In the genomic region with DNA sequence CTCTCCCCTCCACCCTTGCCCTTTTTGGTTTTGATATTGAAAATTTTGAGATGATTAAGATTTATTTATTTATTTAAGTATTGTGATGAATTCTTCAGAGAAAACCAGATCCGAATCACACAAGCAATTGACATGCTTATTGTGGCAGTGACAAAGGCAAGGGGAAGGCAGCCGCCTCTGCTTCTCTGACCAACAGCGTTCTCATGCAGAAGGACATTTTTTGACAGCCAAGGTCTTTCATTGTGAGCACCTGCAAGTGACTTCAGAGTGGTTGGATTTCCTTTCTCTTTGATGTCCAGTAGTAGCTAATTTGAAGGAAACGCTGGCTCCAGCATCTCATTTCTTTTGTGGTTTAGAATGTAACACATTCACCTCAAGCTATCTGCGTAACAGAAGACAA, we compare ENCODE assay signal across 28 mouse cellular contexts.
DNase-seq lines count a peak whose midpoint lies in the region; ATAC-seq and TF ChIP-seq lines count a peak whose summit lies in the region.
"Had no signal": no experiment of that assay in that cellular context is flagged by ENCODE, and none has a peak within 500 bp of the region (broad histone marks: within the 10 kb centered on the region; RNA-seq: fewer than 3 reads in every experiment).

No protein-coding gene starts in this region.

- no peaks in the 10 kb centered on the region for H3K4me1 ChIP-seq in hindbrain, embryonic 11.5 days (replicated peaks; ENCODE audit: control insufficient read depth, insufficient read depth, low read length)
- H3K4me1 ChIP-seq in hindbrain, embryonic 14.5 days (replicated peaks; ENCODE audit: control insufficient read depth, insufficient read depth, low read length), result no peaks in the 10 kb centered on the region
- H3K4me1 ChIP-seq in midbrain, embryonic 12.5 days, result peaks cover 7% of the 10 kb centered on the region; the same call in 1 of the 2 replicates
- H3K4me1 ChIP-seq in midbrain, postnatal 0 days (ENCODE audit: insufficient read depth, low read length), result no peaks in the 10 kb centered on the region
- no peaks in the 10 kb centered on the region for H3K4me1 ChIP-seq in heart, embryonic 11.5 days (ENCODE audit: control insufficient read depth, insufficient read depth, low read length)
- H3K4me1 ChIP-seq: embryonic facial prominence, embryonic 12.5 days; embryonic facial prominence, embryonic 15.5 days; heart, embryonic 12.5 days; heart, embryonic 15.5 days; intestine, embryonic 15.5 days had no signal

- TF ChIP-seq POLR2A in brain, embryonic 14.5 days (IDR thresholded peaks at IDR 0.05; ENCODE audit: borderline replicate concordance, extremely low read depth, insufficient read depth, insufficient read length, poor library complexity, severe bottlenecking), result no peak

- H3K36me3 ChIP-seq in hindbrain, embryonic 11.5 days (ENCODE audit: control insufficient read depth, insufficient read depth, low read length), result no peaks in the 10 kb centered on the region
- H3K36me3 ChIP-seq in hindbrain, embryonic 14.5 days (replicated peaks; ENCODE audit: control insufficient read depth, insufficient read depth), result no peaks in the 10 kb centered on the region
- H3K36me3 ChIP-seq in midbrain, embryonic 12.5 days, result no peaks in the 10 kb centered on the region
- no peaks in the 10 kb centered on the region for H3K36me3 ChIP-seq in midbrain, postnatal 0 days (ENCODE audit: insufficient read depth, low read length)
- H3K36me3 ChIP-seq in heart, embryonic 11.5 days (ENCODE audit: control insufficient read depth, insufficient read depth, low read length), result no peaks in the 10 kb centered on the region
- H3K36me3 ChIP-seq: embryonic facial prominence, embryonic 12.5 days; embryonic facial prominence, embryonic 15.5 days; heart, embryonic 12.5 days; heart, embryonic 15.5 days; hindbrain, embryonic 13.5 days; intestine, embryonic 15.5 days had no signal

- no peak for TF ChIP-seq CTCF in midbrain, postnatal 0 days (IDR thresholded peaks at IDR 0.05)
- no peak for TF ChIP-seq CTCF in brain, embryonic 14.5 days (IDR thresholded peaks at IDR 0.05; ENCODE audit: borderline replicate concordance, extremely low read depth, insufficient read depth, insufficient read length)

- no peak overlapping the region for H3K9ac ChIP-seq in hindbrain, embryonic 11.5 days (ENCODE audit: low read depth, low read length)
- no peak overlapping the region for H3K9ac ChIP-seq in hindbrain, embryonic 14.5 days
- H3K9ac ChIP-seq in midbrain, embryonic 12.5 days (replicated peaks), result no peak overlapping the region
- no peak overlapping the region for H3K9ac ChIP-seq in midbrain, postnatal 0 days (replicated peaks; ENCODE audit: low read length, poor library complexity, severe bottlenecking)
- H3K9ac ChIP-seq in heart, embryonic 11.5 days (ENCODE audit: low read depth, low read length), result no peak overlapping the region
- H3K9ac ChIP-seq: embryonic facial prominence, embryonic 12.5 days; embryonic facial prominence, embryonic 15.5 days; forebrain, postnatal 0 days; heart, embryonic 12.5 days; heart, embryonic 15.5 days; hindbrain, embryonic 13.5 days; intestine, embryonic 15.5 days had no signal

- no peak overlapping the region for H3K4me2 ChIP-seq in hindbrain, embryonic 11.5 days (replicated peaks; ENCODE audit: low read depth, low read length)
- no peak overlapping the region for H3K4me2 ChIP-seq in hindbrain, embryonic 14.5 days (replicated peaks)
- no peak overlapping the region for H3K4me2 ChIP-seq in midbrain, embryonic 12.5 days (replicated peaks)
- H3K4me2 ChIP-seq in midbrain, postnatal 0 days (ENCODE audit: low read depth, low read length, poor library complexity, severe bottlenecking), result no peak overlapping the region
- no peak overlapping the region for H3K4me2 ChIP-seq in heart, embryonic 11.5 days
- H3K4me2 ChIP-seq: embryonic facial prominence, embryonic 12.5 days; embryonic facial prominence, embryonic 15.5 days; heart, embryonic 12.5 days; heart, embryonic 15.5 days; hindbrain, embryonic 13.5 days; intestine, embryonic 15.5 days had no signal

- H3K27ac ChIP-seq in hindbrain, embryonic 11.5 days (ENCODE audit: low read depth, low read length), result no peak overlapping the region
- H3K27ac ChIP-seq in hindbrain, embryonic 14.5 days, result no peak overlapping the region
- H3K27ac ChIP-seq in midbrain, embryonic 12.5 days (replicated peaks), result no peak overlapping the region
- no peak overlapping the region for H3K27ac ChIP-seq in midbrain, postnatal 0 days (ENCODE audit: low read depth, low read length)
- H3K27ac ChIP-seq in heart, embryonic 11.5 days (ENCODE audit: low read depth, low read length), result no peak overlapping the region
- H3K27ac ChIP-seq: embryonic facial prominence, embryonic 12.5 days; embryonic facial prominence, embryonic 15.5 days; gastrocnemius, adult 2 months; heart, embryonic 15.5 days; hindbrain, embryonic 13.5 days; intestine, embryonic 15.5 days had no signal

- no peaks in the 10 kb centered on the region for H3K9me3 ChIP-seq in hindbrain, embryonic 11.5 days (ENCODE audit: control insufficient read depth, low read length)
- H3K9me3 ChIP-seq in hindbrain, embryonic 14.5 days (ENCODE audit: control insufficient read depth, low read length), result no peaks in the 10 kb centered on the region
- no peaks in the 10 kb centered on the region for H3K9me3 ChIP-seq in midbrain, embryonic 12.5 days
- H3K9me3 ChIP-seq in midbrain, postnatal 0 days (ENCODE audit: low read length), result no peaks in the 10 kb centered on the region
- no peaks in the 10 kb centered on the region for H3K9me3 ChIP-seq in heart, embryonic 11.5 days (replicated peaks; ENCODE audit: control insufficient read depth, low read length)
- H3K9me3 ChIP-seq: embryonic facial prominence, embryonic 12.5 days; embryonic facial prominence, embryonic 15.5 days; heart, embryonic 15.5 days; intestine, embryonic 15.5 days had no signal

- H3K27me3 ChIP-seq in hindbrain, embryonic 11.5 days (ENCODE audit: control insufficient read depth, insufficient read depth, low read length), result no peaks in the 10 kb centered on the region
- H3K27me3 ChIP-seq in hindbrain, embryonic 14.5 days (ENCODE audit: control insufficient read depth, insufficient read depth, low read length), result no peaks in the 10 kb centered on the region
- H3K27me3 ChIP-seq in midbrain, embryonic 12.5 days, result no peaks in the 10 kb centered on the region
- H3K27me3 ChIP-seq in midbrain, postnatal 0 days (ENCODE audit: insufficient read depth, low read length), result no peaks in the 10 kb centered on the region
- no peaks in the 10 kb centered on the region for H3K27me3 ChIP-seq in heart, embryonic 11.5 days (ENCODE audit: control insufficient read depth, insufficient read depth, low read length)
- H3K27me3 ChIP-seq: CH12.LX; embryonic facial prominence, embryonic 12.5 days; embryonic facial prominence, embryonic 15.5 days; heart, embryonic 12.5 days; heart, embryonic 15.5 days; hindbrain, embryonic 13.5 days; intestine, embryonic 15.5 days had no signal

- ATAC-seq in hindbrain, embryonic 11.5 days (ENCODE audit: low FRiP score), result peak; percentile 45; the same call in 1 of the 2 replicates
- no peak for ATAC-seq in hindbrain, embryonic 14.5 days (ENCODE audit: low FRiP score)
- 0 out of 2 replicates have a peak, but pooled peaks have one; percentile 30 for ATAC-seq in midbrain, embryonic 12.5 days (ENCODE audit: low FRiP score, low read depth)
- ATAC-seq in midbrain, postnatal 0 days (ENCODE audit: low FRiP score), result no peak
- ATAC-seq in heart, embryonic 11.5 days (replicated peaks; ENCODE audit: insufficient number of reproducible peaks, low FRiP score, low TSS enrichment), result no peak
- ATAC-seq: forebrain, embryonic 14.5 days; forebrain, postnatal 0 days; intestine, embryonic 15.5 days had no signal

- whole genome bisulfite sequencing in hindbrain, embryonic 11.5 days, result 47% methylated on average over 5 of the region's 5 CpGs
- 32% methylated on average over 5 of the region's 5 CpGs for WGBS in hindbrain, embryonic 14.5 days
- 40% methylated on average over 5 of the region's 5 CpGs for WGBS in midbrain, embryonic 12.5 days
- WGBS in midbrain, postnatal 0 days, result 35% methylated on average over 5 of the region's 5 CpGs
- WGBS in heart, embryonic 11.5 days (ENCODE audit: insufficient replicate concordance), result 75% methylated on average over 5 of the region's 5 CpGs

- H3K4me3 ChIP-seq in hindbrain, embryonic 11.5 days (ENCODE audit: low read depth, low read length), result no peak overlapping the region
- H3K4me3 ChIP-seq in hindbrain, embryonic 14.5 days (replicated peaks; ENCODE audit: low read length), result no peak overlapping the region
- no peak overlapping the region for H3K4me3 ChIP-seq in midbrain, embryonic 12.5 days
- no peak overlapping the region for H3K4me3 ChIP-seq in midbrain, postnatal 0 days (ENCODE audit: low read depth, low read length)
- H3K4me3 ChIP-seq in heart, embryonic 11.5 days (ENCODE audit: low read depth, low read length), result no peak overlapping the region
- H3K4me3 ChIP-seq: embryonic facial prominence, embryonic 12.5 days; embryonic facial prominence, embryonic 15.5 days; gastrocnemius, adult 2 months; heart, embryonic 12.5 days; heart, embryonic 15.5 days; hindbrain, embryonic 13.5 days; intestine, embryonic 15.5 days had no signal

- DNase-seq in hindbrain, embryonic 11.5 days (ENCODE audit: low spot score), result peak; percentile 10
- no peak for DNase-seq in hindbrain, embryonic 14.5 days (ENCODE audit: low spot score)
- DNase-seq in midbrain, postnatal 0 days (ENCODE audit: low spot score), result no peak
- peak; percentile 40 for DNase-seq in brain, embryonic 14.5 days (ENCODE audit: low read depth)
- DNase-seq in left cerebral cortex, adult 9 months (ENCODE audit: low spot score in 2 of 2), result no peak
- DNase-seq: adrenal gland, postnatal 10 days; adrenal gland, postnatal 36 days; B cell, adult 2 months; cerebellum, adult 11 months; cerebellum, adult 2 months; cerebellum, adult 9-11 months; cerebellum, postnatal 25 days; forebrain, postnatal 0 days; gastrocnemius, adult 2 months; gastrocnemius, postnatal 14 days; heart, adult 11 months; heart, postnatal 10 days; heart, postnatal 36 days had no signal

Comparison
In these comparisons a context has a peak if more than half of its experiments do, and no peak if none do; other contexts are left out.
1. ATAC-seq: peak in hindbrain, embryonic 11.5 days (single experiment) and midbrain, embryonic 12.5 days (single experiment); none in hindbrain, embryonic 14.5 days (single experiment), midbrain, postnatal 0 days (single experiment) and heart, embryonic 11.5 days (single experiment).
2. DNase-seq: peak in hindbrain, embryonic 11.5 days (single experiment) and brain, embryonic 14.5 days (single experiment); none in hindbrain, embryonic 14.5 days (single experiment), midbrain, postnatal 0 days (single experiment) and left cerebral cortex, adult 9 months (0 of 2).